Mouse (Mus musculus): ENCODE data around the gene 1700061G19Rik. TPM values are rescaled to one million over a fixed set of nuclear protein-coding genes. Genes with fewer than 3 reads are reported as not detected.
"Not testable (repeated sequence)": the region's sequence is repeated elsewhere in the genome, so short reads cannot be mapped to it uniquely, and the experiment has no call there.

1700061G19Rik gene
- total RNA-seq, 4 experiments from 2014 or later, result 0.13 to 0.22 (median 0.17) TPM

- no peak for DNase-seq (ENCODE audit: low spot score in 2 of 2)
Observed at GRCm38 (mm10) chr17:56870287-56870953, 4.9 kb upstream of the 1700061G19Rik start.

GRCm38 (mm10) chr17:56871767-56872166, 3.5 kb upstream of the 1700061G19Rik start:
- no peak for DNase-seq (ENCODE audit: low spot score in 2 of 2)

GRCm38 (mm10) chr17:56872512-56872911, 2.8 kb upstream of the 1700061G19Rik start:
- DNase-seq (ENCODE audit: low spot score in 2 of 2), result no peak

GRCm38 (mm10) chr17:56874237-56874636, 1.0 kb upstream of the 1700061G19Rik start, which contains the start of gene Acsbg2:
TSS of gene Acsbg2 (minus strand) at chr17:56874447.
- no peak for DNase-seq (ENCODE audit: low spot score in 2 of 2)

- DNase-seq (ENCODE audit: low spot score in 2 of 2), result no peak
Observed at GRCm38 (mm10) chr17:56876465-56876864, 1.2 kb downstream of the 1700061G19Rik start.

GRCm38 (mm10) chr17:56876981-56877380, 1.7 kb downstream of the 1700061G19Rik start:
- no peak for DNase-seq (ENCODE audit: low spot score in 2 of 2)

GRCm38 (mm10) chr17:56877426-56877825, 2.1 kb downstream of the 1700061G19Rik start:
- no peak for DNase-seq (ENCODE audit: low spot score in 2 of 2)

- no peak for DNase-seq (ENCODE audit: low spot score in 2 of 2)
Observed at GRCm38 (mm10) chr17:56883612-56884011, 8.3 kb downstream of the 1700061G19Rik start.

GRCm38 (mm10) chr17:56884331-56884730, 9.1 kb downstream of the 1700061G19Rik start:
- DNase-seq (ENCODE audit: low spot score in 2 of 2), result no peak

- no peak for DNase-seq (ENCODE audit: low spot score in 2 of 2)
Observed at GRCm38 (mm10) chr17:56884809-56885208, 9.5 kb downstream of the 1700061G19Rik start.

- DNase-seq (ENCODE audit: low spot score in 2 of 2), result no peak
Observed at GRCm38 (mm10) chr17:56888050-56888449, 12.8 kb downstream of the 1700061G19Rik start.

- no peak for DNase-seq (ENCODE audit: low spot score in 2 of 2)
Observed at GRCm38 (mm10) chr17:56890018-56890417, 14.7 kb downstream of the 1700061G19Rik start.

GRCm38 (mm10) chr17:56895368-56895918, 20.2 kb downstream of the 1700061G19Rik start:
- DNase-seq (ENCODE audit: low spot score in 2 of 2), result no peak

GRCm38 (mm10) chr17:56896513-56897129, 21.3 kb downstream of the 1700061G19Rik start:
- DNase-seq (ENCODE audit: low spot score in 2 of 2), result peak in 1 of 2 experiments; percentile 60

- DNase-seq (ENCODE audit: low spot score in 2 of 2), result peak; percentile 62 to 76
Observed at GRCm38 (mm10) chr17:56897630-56898195, 22.4 kb downstream of the 1700061G19Rik start.

GRCm38 (mm10) chr17:56902698-56903097, 27.4 kb downstream of the 1700061G19Rik start:
- DNase-seq (ENCODE audit: low spot score in 2 of 2), result no peak

GRCm38 (mm10) chr17:56906166-56906565, 30.9 kb downstream of the 1700061G19Rik start:
- no peak for DNase-seq (ENCODE audit: low spot score in 2 of 2)

GRCm38 (mm10) chr17:56907096-56907495, 31.8 kb downstream of the 1700061G19Rik start:
- no peak for DNase-seq (ENCODE audit: low spot score in 2 of 2)

GRCm38 (mm10) chr17:56907887-56908286, 32.6 kb downstream of the 1700061G19Rik start:
- DNase-seq (ENCODE audit: low spot score in 2 of 2), result no peak

- not testable (repeated sequence) for DNase-seq (ENCODE audit: low spot score in 2 of 2)
Observed at GRCm38 (mm10) chr17:56909764-56910163, 34.5 kb downstream of the 1700061G19Rik start.

- no peak for DNase-seq (ENCODE audit: low spot score in 2 of 2)
Observed at GRCm38 (mm10) chr17:56913023-56913422, 37.7 kb downstream of the 1700061G19Rik start.

GRCm38 (mm10) chr17:56913444-56913843, 38.2 kb downstream of the 1700061G19Rik start:
- DNase-seq (ENCODE audit: low spot score in 2 of 2), result no peak

Data from left cerebral cortex, adult 8-10 months (tissue).